Mouse (Mus musculus): ENCODE data around the gene Hfm1.

- TF ChIP-seq CTCF (IDR thresholded peaks at IDR 0.05; ENCODE audit: borderline replicate concordance, extremely low read depth, insufficient read depth, insufficient read length) = no peak
- TF ChIP-seq POLR2A (IDR thresholded peaks at IDR 0.05; ENCODE audit: borderline replicate concordance, extremely low read depth, insufficient read depth, insufficient read length, poor library complexity, severe bottlenecking) = no peak
These were observed 29.2 kb downstream of the Hfm1 start for GRCm38 (mm10) chr5:106896879-106897278.

All from brain, embryonic 14.5 days (tissue).